Mouse (Mus musculus) hindbrain, embryonic 13.5 days (tissue): ENCODE data around the gene Dusp10. TPM values are rescaled to one million over a fixed set of nuclear protein-coding genes. Genes with fewer than 3 reads are reported as not detected.
A peak's percentile ranks its signal among the peaks of the same experiment; 100 is the strongest.

Experiments
- ATAC-seq: fragments of 200-750 bp; cut with Nextera tagmentation; 2 replicates; pipeline ENCODE4 v1.8.0; 2017; ENCODE audit warnings: moderate TSS enrichment; ENCODE audit not compliant: low FRiP score
- H3K27ac ChIP-seq: fragments of 300-500 bp; sonication (generic); 2 replicates; pipeline ENCODE4 v1.5.1; 2015; ENCODE audit warnings: inconsistent platforms, mild to moderate bottlenecking, moderate library complexity
- H3K27me3 ChIP-seq: fragments of 300-500 bp; sonication (generic); 2 replicates; pipeline ENCODE4 v1.6.1; 2015; ENCODE audit warnings: mild to moderate bottlenecking, inconsistent platforms
- H3K36me3 ChIP-seq: fragments of 300-500 bp; sonication (generic); 2 replicates; pipeline ENCODE4 v1.6.1; 2015; ENCODE audit warnings: mild to moderate bottlenecking, inconsistent platforms
- H3K4me1 ChIP-seq: fragments of 300-500 bp; sonication (generic); replicated peaks from 2 replicates; pipeline ENCODE4 v1.6.1; 2015; ENCODE audit warnings: inconsistent platforms
- H3K4me2 ChIP-seq: fragments of 300-500 bp; sonication (generic); 2 replicates; pipeline ENCODE4 v1.6.1; 2015; ENCODE audit warnings: inconsistent platforms, mild to moderate bottlenecking, moderate library complexity
- H3K4me3 ChIP-seq: fragments of 300-500 bp; sonication (generic); 2 replicates; pipeline ENCODE4 v1.5.1; 2015; ENCODE audit warnings: mild to moderate bottlenecking, inconsistent platforms
- H3K9ac ChIP-seq: fragments of 300-500 bp; sonication (generic); 2 replicates; pipeline ENCODE4 v1.6.1; 2015; ENCODE audit warnings: mild to moderate bottlenecking, inconsistent platforms
- H3K9me3 ChIP-seq: fragments of 300-500 bp; sonication (generic); 2 replicates; pipeline ENCODE4 v1.6.1; 2016; ENCODE audit warnings: inconsistent platforms
- WGBS: fragments of 180-500 bp; shearing (Covaris S2); methylation state at CpG from one replicate; pipeline ENCODE4 v1.1.7; 2015; 5-methylcytosine and 5-hydroxymethylcytosine counted together
- polyA plus RNA-seq: library from polyadenylated mRNA; unstranded; fragments of >200 nt; fragmentation: Nextera tagmentation; extraction: Ambion mirVana; gene quantifications from 2 replicates; pipeline ENCODE4 v1.2.1, GENCODE M21; 2015

Gene Dusp10
- polyA plus RNA-seq, 1 experiment from 2014 or later, result 4.7 TPM

- Histone ChIP-seq H3K4me1 (peaks cover 31% of the 10 kb centered on the region), H3K36me3 (no peaks in the 10 kb centered on the region), H3K27me3 (no peaks in the 10 kb centered on the region), H3K4me3 (peak overlapping the region; percentile 71), H3K9me3 (no peaks in the 10 kb centered on the region), H3K27ac (peak overlapping the region; percentile 95), H3K9ac (peak overlapping the region; percentile 88), H3K4me2 (peak overlapping the region; percentile 86)
- ATAC-seq, result peak; percentile 86
- under 1% methylated on average over 52 of the region's 63 CpGs for WGBS
Measured at GRCm38 (mm10) chr1:184033390-184034010, 20.4 kb downstream of the Dusp10 start.

GRCm38 (mm10) chr1:184034011-184034557 is 21.0 kb downstream of the Dusp10 start, which contains the start of gene 1700056E22Rik:
TSS of gene 1700056E22Rik (minus strand) at chr1:184034301.
- peak; percentile 99 for ATAC-seq
- no peaks in the 10 kb centered on the region for H3K27me3 ChIP-seq
- H3K36me3 ChIP-seq, result no peaks in the 10 kb centered on the region
- H3K27ac ChIP-seq, result peak within 1 kb of the TSS; percentile 95
- peak within 1 kb of the TSS; percentile 71 for H3K4me3 ChIP-seq
- H3K4me1 ChIP-seq, result peaks cover 32% of the 10 kb centered on the region
- peak within 1 kb of the TSS; percentile 88 for H3K9ac ChIP-seq
- H3K4me2 ChIP-seq, result peak within 1 kb of the TSS; percentile 86
- no peaks in the 10 kb centered on the region for H3K9me3 ChIP-seq
- WGBS, result under 1% methylated on average over 38 of the region's 38 CpGs

DNA sequence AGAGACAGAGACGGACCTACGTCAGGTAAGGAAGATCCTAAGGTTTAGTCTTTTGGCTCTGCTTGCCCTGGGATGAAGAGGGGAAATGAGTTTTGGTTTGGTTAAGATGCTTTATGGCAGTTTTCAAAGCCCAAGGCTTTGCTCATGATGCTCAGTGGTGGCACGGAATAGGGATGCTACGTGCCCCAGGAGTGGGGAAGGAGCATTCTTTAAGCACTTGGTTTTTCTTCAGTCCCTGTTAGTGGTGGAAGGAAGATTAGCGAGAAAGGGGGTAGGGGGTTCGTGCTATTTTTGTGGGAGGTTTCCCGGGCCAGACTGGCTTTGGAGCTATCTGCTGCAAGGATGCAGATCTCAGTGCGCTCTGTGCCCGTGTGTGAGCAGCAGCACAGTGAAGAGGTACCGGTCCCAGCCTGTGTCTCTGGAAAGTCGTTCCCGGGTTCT is 21.7 kb downstream of the Dusp10 start:
- Histone ChIP-seq H3K4me1 (peaks cover 35% of the 10 kb centered on the region), H3K9me3 (no peaks in the 10 kb centered on the region), H3K27me3 (no peaks in the 10 kb centered on the region), H3K4me3 (peak overlapping the region; percentile 71), H3K9ac (peak overlapping the region; percentile 69), H3K27ac (peak overlapping the region; percentile 75), H3K36me3 (no peaks in the 10 kb centered on the region), H3K4me2 (peak overlapping the region; percentile 86)
- ATAC-seq, result 0 out of 2 replicates have a peak, but pooled peaks have one; percentile 4
- 0% methylated on average over 12 of the region's 12 CpGs for WGBS

DNA sequence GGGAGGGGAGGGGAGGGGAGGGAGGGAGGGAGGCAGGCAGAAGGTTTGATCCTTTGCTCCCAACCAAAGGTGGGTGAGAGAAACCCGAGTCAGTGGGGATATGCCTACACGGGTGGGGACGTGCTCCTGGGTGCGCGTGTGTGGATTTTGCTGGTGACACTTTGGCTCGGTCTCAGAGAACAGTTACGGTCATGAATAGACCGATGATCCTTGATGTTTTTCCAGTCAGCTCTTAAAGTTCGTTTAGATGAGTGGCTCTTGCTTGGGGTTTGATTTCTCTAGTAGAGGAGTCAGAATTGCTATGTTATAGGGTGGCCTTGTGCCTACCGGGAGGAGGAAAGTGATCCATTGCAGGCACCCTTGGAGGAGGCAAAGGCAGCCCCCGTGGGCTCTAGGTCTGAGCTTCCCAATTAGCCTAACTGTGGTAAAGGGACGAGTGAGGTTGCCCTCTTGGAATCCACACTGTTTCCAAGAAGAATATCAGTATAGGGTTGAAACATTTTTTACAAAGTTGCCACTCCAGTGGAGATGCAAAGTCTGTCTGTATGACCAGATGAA is 22.3 kb downstream of the Dusp10 start:
- Histone ChIP-seq H3K4me2 (peak overlapping the region; percentile 86), H3K4me3 (peak overlapping the region; percentile 71), H3K4me1 (peaks cover 40% of the 10 kb centered on the region), H3K36me3 (no peaks in the 10 kb centered on the region), H3K9me3 (no peaks in the 10 kb centered on the region), H3K27ac (no peak overlapping the region), H3K27me3 (no peaks in the 10 kb centered on the region), H3K9ac (peak overlapping the region; percentile 69)
- 3% methylated on average over 12 of the region's 12 CpGs for WGBS
- ATAC-seq, result no peak

DNA sequence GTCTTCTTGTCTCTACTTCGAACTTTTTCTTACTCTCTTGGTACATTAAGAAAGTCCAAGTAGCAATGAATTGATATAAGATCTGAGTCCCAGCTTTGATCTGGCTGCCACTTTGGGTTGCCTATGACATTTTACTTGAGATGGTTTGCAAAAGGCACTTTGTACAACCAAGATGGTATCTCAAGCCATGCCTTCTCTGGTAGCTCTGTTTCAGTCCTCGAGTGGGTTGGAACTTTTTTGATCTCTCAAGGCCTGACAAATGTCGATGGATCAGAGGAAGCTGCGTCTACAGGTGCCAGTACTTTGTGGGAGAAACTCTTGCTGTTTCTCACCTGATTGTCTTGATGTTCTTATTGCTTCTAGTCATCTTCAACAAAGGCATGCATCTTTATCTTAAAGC is 24.7 kb downstream of the Dusp10 start:
- H3K36me3 ChIP-seq, result no peaks in the 10 kb centered on the region
- no peak overlapping the region for H3K27ac ChIP-seq
- ATAC-seq, result no peak

GRCm38 (mm10) chr1:184039301-184039700 is 26.2 kb downstream of the Dusp10 start:
- 87% methylated on average over 10 of the region's 10 CpGs for WGBS
- Histone ChIP-seq H3K9me3 (no peaks in the 10 kb centered on the region), H3K4me1 (peaks cover 37% of the 10 kb centered on the region), H3K9ac (no peak overlapping the region), H3K27me3 (no peaks in the 10 kb centered on the region), H3K4me3 (no peak overlapping the region), H3K4me2 (no peak overlapping the region), H3K27ac (no peak overlapping the region), H3K36me3 (no peaks in the 10 kb centered on the region)
- no peak for ATAC-seq

More for the DNA sequence above, 24.7 kb downstream of the Dusp10 start:
- Histone ChIP-seq H3K4me2 (no peak overlapping the region), H3K4me1 (peaks cover 43% of the 10 kb centered on the region), H3K9me3 (no peaks in the 10 kb centered on the region), H3K27me3 (no peaks in the 10 kb centered on the region), H3K4me3 (no peak overlapping the region), H3K9ac (no peak overlapping the region)
- WGBS, result 92% methylated on average over 4 of the region's 4 CpGs

DNA sequence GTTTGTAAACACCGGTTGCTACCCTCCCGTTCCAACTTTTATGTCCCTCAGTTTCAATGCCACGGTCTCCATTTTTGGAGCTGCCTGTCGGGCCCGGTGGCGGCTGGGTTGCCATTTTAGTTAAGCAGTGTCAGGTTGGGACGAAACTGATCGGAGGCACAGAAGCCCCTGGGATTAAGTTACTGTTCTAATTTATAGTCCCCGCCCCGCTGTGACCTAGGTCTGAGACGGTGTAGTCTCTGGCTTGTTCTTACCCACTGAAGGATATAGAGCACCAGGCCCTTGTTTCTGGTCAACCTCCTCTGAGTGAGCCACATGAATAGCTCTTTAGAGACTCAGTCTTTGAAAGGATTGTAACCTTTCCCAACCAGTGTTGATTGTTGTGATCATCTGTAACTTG is 27.1 kb downstream of the Dusp10 start:
- Histone ChIP-seq H3K4me2 (peak overlapping the region; percentile 13), H3K9me3 (no peaks in the 10 kb centered on the region), H3K4me3 (no peak overlapping the region), H3K36me3 (no peaks in the 10 kb centered on the region), H3K9ac (no peak overlapping the region), H3K27me3 (no peaks in the 10 kb centered on the region), H3K27ac (no peak overlapping the region), H3K4me1 (peaks cover 37% of the 10 kb centered on the region)
- WGBS, result 74% methylated on average over 11 of the region's 11 CpGs
- no peak for ATAC-seq

GRCm38 (mm10) chr1:184040906-184041305 is 27.8 kb downstream of the Dusp10 start:
- Histone ChIP-seq H3K27ac (no peak overlapping the region), H3K4me1 (peaks cover 30% of the 10 kb centered on the region), H3K36me3 (no peaks in the 10 kb centered on the region), H3K9me3 (no peaks in the 10 kb centered on the region), H3K4me2 (no peak overlapping the region), H3K27me3 (no peaks in the 10 kb centered on the region), H3K9ac (no peak overlapping the region), H3K4me3 (no peak overlapping the region)
- no peak for ATAC-seq
- WGBS, result 81% methylated on average over 1 of the region's 1 CpGs

DNA sequence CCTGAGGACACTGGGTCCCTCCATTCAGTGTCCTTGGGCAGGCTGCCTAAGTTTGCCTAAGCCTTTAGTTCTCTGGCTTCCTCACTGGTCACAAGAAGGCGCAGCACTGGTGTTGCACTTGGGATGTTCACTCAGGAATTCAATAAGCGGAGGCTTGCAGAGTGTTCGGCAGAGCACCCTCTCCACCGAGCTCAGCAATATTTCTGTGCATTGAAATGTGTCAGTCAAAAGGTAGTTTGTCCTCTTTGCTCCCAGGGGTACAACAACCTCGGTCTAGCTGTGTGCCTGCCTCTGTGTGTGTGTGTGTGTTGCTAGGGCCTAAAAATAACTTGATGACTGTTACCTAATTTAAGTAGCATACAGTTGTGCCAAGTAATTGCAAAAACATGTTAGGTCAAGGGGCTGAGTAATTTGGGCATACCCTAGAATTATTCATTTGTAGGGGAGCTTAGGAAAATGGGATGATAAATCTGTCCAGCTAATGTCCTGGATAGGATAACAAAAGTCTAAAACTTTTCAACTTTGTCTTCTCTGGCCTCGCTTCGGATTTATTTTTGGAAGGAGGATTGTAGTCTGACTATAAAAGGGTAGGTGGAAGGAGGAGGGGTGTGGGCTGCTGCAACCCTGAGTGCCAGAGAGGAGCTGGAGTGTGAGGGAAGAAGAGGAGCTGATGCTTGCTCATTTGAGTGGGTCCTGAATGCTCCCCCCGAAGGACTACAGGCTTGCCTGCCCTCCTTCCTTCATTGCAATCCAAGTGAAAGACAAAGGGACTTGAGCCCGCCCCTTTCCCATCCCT is 28.9 kb downstream of the Dusp10 start:
- ATAC-seq, result no peak
- H3K4me1 ChIP-seq, result peaks cover 21% of the 10 kb centered on the region
- H3K36me3 ChIP-seq, result no peaks in the 10 kb centered on the region
- H3K9ac ChIP-seq, result no peak overlapping the region
- no peaks in the 10 kb centered on the region for H3K27me3 ChIP-seq
- no peak overlapping the region for H3K27ac ChIP-seq
- H3K4me3 ChIP-seq, result no peak overlapping the region
- H3K4me2 ChIP-seq, result no peak overlapping the region
- no peaks in the 10 kb centered on the region for H3K9me3 ChIP-seq
- WGBS, result 64% methylated on average over 9 of the region's 9 CpGs

- H3K27me3 ChIP-seq, result no peaks in the 10 kb centered on the region
- no peak overlapping the region for H3K4me3 ChIP-seq
- H3K4me2 ChIP-seq, result no peak overlapping the region
- no peaks in the 10 kb centered on the region for H3K36me3 ChIP-seq
- no peak overlapping the region for H3K27ac ChIP-seq
- ATAC-seq, result no peak
- WGBS, result 77% methylated on average over 9 of the region's 9 CpGs
- no peak overlapping the region for H3K9ac ChIP-seq
- peaks cover 17% of the 10 kb centered on the region for H3K4me1 ChIP-seq
- no peaks in the 10 kb centered on the region for H3K9me3 ChIP-seq
Measured at GRCm38 (mm10) chr1:184042745-184043144, 29.6 kb downstream of the Dusp10 start.

DNA sequence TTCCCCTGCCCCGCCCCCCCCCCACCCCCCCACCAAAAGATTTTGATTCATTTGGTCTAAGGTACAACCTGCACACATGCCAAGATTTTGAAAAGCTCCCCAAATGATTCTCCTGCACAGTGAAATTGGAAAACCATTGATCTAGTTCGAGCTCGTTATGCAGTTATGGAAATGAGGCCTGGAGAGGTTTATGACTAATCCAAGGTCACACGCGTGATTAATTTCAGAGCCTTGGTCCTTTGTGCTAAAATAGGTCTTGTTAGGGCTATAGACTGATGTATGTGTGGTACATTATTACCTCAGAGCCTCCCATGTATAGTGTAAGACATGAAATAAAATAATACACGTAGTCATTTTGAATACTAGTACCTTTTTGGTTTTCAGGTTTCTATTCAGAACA is 30.3 kb downstream of the Dusp10 start:
- peaks cover 17% of the 10 kb centered on the region for H3K4me1 ChIP-seq
- H3K9ac ChIP-seq, result no peak overlapping the region
- no peaks in the 10 kb centered on the region for H3K36me3 ChIP-seq
- WGBS, result 83% methylated on average over 6 of the region's 6 CpGs
- no peaks in the 10 kb centered on the region for H3K9me3 ChIP-seq
- no peak overlapping the region for H3K4me3 ChIP-seq
- H3K27me3 ChIP-seq, result no peaks in the 10 kb centered on the region
- no peak overlapping the region for H3K4me2 ChIP-seq
- no peak overlapping the region for H3K27ac ChIP-seq
- ATAC-seq, result no peak

GRCm38 (mm10) chr1:184046070-184046677 is 33.1 kb downstream of the Dusp10 start:
- no peak for ATAC-seq
- H3K27ac ChIP-seq, result no peak overlapping the region
- no peak overlapping the region for H3K4me2 ChIP-seq
- H3K36me3 ChIP-seq, result no peaks in the 10 kb centered on the region
- no peak overlapping the region for H3K9ac ChIP-seq
- H3K4me1 ChIP-seq, result peaks cover 4% of the 10 kb centered on the region; the same call in 1 of the 2 replicates
- H3K27me3 ChIP-seq, result no peaks in the 10 kb centered on the region
- H3K9me3 ChIP-seq, result no peaks in the 10 kb centered on the region
- WGBS, result 63% methylated on average over 6 of the region's 6 CpGs
- no peak overlapping the region for H3K4me3 ChIP-seq
